Mouse (Mus musculus): Measurements from ENCODE around the gene Serpinc1.

DNA sequence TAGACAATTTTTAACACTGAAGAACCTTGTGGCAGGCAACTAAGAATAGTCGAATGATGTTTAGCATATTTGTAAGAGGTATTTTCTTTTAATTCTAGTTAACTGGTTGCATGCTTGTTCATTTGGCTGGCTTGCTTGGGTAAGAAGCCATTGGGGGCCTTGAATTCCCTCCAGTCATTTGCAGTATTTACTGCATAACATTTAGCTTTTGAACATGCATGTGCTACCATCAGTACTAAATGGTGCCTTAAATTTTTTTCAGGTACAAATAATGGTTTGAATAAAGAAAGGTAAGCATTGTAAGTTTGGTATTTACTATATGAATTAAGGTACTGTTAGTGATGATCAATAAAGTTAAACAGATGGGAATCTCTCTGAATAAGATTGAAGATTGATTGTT, 58.6 kb downstream of the Serpinc1 start:
- TF ChIP-seq CTCF (IDR thresholded peaks at IDR 0.05 in 2 of 3, conservative IDR thresholded peaks at IDR 0.05 in 1 of 3; ENCODE audit: control insufficient read depth in 1 of 3, insufficient read depth in 1 of 3, low read depth in 2 of 3, low read length in 3 of 3, poor library complexity in 1 of 3, severe bottlenecking in 1 of 3) (no peak), POLR2A (IDR thresholded peaks at IDR 0.05; ENCODE audit: control insufficient read depth in 1 of 2, insufficient read depth in 1 of 2, low read depth in 1 of 2, low read length in 2 of 2, poor library complexity in 1 of 2) (no peak; a peak in 1 of 4 replicates), USF1 (IDR thresholded peaks at IDR 0.05; ENCODE audit: low read depth, low read length) (no peak), SIN3A (IDR thresholded peaks at IDR 0.05; ENCODE audit: low read length) (no peak), MAX (IDR thresholded peaks at IDR 0.05; ENCODE audit: low read length) (no peak), EP300 (IDR thresholded peaks at IDR 0.05; ENCODE audit: low read depth in 1 of 2, low read length in 2 of 2) (no peak), MXI1 (IDR thresholded peaks at IDR 0.05; ENCODE audit: low read depth, low read length) (no peak), ETS1 (IDR thresholded peaks at IDR 0.05; ENCODE audit: low read depth, low read length) (no peak), ZNF384 (IDR thresholded peaks at IDR 0.05; ENCODE audit: low read depth, low read length) (no peak), HCFC1 (IDR thresholded peaks at IDR 0.05; ENCODE audit: low read depth, low read length) (no peak), KAT2A (conservative IDR thresholded peaks at IDR 0.05; ENCODE audit: low read depth, low read length) (no peak), TAL1 (IDR thresholded peaks at IDR 0.05; ENCODE audit: low read length) (no peak), ZMIZ1 (IDR thresholded peaks at IDR 0.05; ENCODE audit: low read depth, low read length) (no peak), E2F4 (IDR thresholded peaks at IDR 0.05; ENCODE audit: borderline replicate concordance, low read depth, low read length) (no peak)
